Mouse (Mus musculus): Measurements from ENCODE around the gene Gm20431. TPM values are rescaled to one million over a fixed set of nuclear protein-coding genes. Genes with fewer than 3 reads are reported as not detected.

Gm20431 gene
- polyA plus RNA-seq, 1 experiment from 2014 or later: 6.1 TPM

DNA sequence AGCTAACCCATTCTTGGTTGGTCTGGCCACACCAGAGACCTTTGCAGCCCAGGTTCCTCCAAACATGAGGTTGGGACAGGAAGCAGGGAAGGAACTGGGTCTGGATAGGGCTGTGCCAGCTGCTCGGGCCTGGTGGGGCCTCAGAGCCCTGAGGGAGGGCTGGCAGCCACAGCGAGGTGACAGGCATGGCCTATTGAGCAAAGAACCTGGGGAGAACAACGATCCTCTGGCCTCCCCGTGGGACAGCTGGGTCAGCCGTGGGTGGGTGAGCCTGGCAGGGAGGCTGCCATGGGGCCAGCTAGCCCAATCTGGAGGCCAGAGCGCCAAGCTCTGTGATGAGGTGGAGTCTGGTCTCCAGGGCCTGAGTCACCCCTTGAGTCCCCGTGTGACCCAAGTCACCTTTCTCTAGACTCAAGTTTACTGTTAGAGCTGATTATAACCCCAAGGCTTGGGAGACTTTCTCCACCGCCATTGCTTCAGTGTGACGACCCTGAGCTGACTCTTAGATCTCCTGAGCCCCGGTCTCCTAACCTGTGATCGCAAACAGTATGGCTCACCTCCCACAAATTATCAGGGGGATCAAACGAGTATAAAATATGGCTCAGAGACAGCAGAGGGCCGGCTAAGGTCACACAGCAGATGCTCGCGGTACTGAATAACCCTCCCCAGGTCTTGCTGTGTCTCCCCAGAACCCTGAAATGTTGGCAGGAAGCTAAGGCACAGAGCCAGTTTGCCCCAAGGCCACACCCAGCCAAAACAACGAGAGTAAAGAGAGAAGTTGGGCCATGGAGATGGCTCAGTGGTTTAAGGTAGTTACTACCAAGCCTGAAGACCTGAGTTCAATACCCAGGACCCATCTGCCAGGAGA lies 25.3 kb upstream of the Gm20431 start:
- 66% methylated on average over 16 of the region's 16 CpGs for WGBS
- Histone ChIP-seq H3K4me1 (ENCODE audit: control insufficient read depth, insufficient read depth, low read length) (peaks cover 9% of the 10 kb centered on the region; the same call in 1 of the 2 replicates), H3K36me3 (ENCODE audit: control insufficient read depth, insufficient read depth, low read length) (no peaks in the 10 kb centered on the region), H3K9me3 (ENCODE audit: control insufficient read depth, low read length) (no peaks in the 10 kb centered on the region), H3K9ac (ENCODE audit: low read depth, low read length) (no peak overlapping the region), H3K27me3 (ENCODE audit: control insufficient read depth, insufficient read depth, low read length) (peaks cover 7% of the 10 kb centered on the region; the same call in 1 of the 2 replicates), H3K4me2 (replicated peaks; ENCODE audit: low read depth, low read length) (no peak overlapping the region), H3K4me3 (ENCODE audit: low read length) (no peak overlapping the region), H3K27ac (ENCODE audit: low read depth, low read length) (no peak overlapping the region)
- no peak for ATAC-seq (ENCODE audit: low FRiP score, low TSS enrichment)

- ATAC-seq (ENCODE audit: low FRiP score, low TSS enrichment): no peak
- H3K4me3 ChIP-seq (ENCODE audit: low read length): no peak overlapping the region
- H3K4me1 ChIP-seq (ENCODE audit: control insufficient read depth, insufficient read depth, low read length): peaks cover 9% of the 10 kb centered on the region; the same call in 1 of the 2 replicates
- H3K9me3 ChIP-seq (ENCODE audit: control insufficient read depth, low read length): no peaks in the 10 kb centered on the region
- no peak overlapping the region for H3K4me2 ChIP-seq (replicated peaks; ENCODE audit: low read depth, low read length)
- 83% methylated on average over 3 of the region's 3 CpGs for WGBS
- H3K9ac ChIP-seq (ENCODE audit: low read depth, low read length): no peak overlapping the region
- no peak overlapping the region for H3K27ac ChIP-seq (ENCODE audit: low read depth, low read length)
- peaks cover 7% of the 10 kb centered on the region; the same call in 1 of the 2 replicates for H3K27me3 ChIP-seq (ENCODE audit: control insufficient read depth, insufficient read depth, low read length)
- no peaks in the 10 kb centered on the region for H3K36me3 ChIP-seq (ENCODE audit: control insufficient read depth, insufficient read depth, low read length)
These were observed 24.6 kb upstream of the Gm20431 start for GRCm38 (mm10) chr2:167685865-167686264.

GRCm38 (mm10) chr2:167685137-167685536 lies 23.8 kb upstream of the Gm20431 start:
- Histone ChIP-seq H3K4me3 (ENCODE audit: low read length) (no peak overlapping the region), H3K27ac (ENCODE audit: low read depth, low read length) (no peak overlapping the region), H3K27me3 (ENCODE audit: control insufficient read depth, insufficient read depth, low read length) (peaks cover 4% of the 10 kb centered on the region; the same call in 1 of the 2 replicates), H3K36me3 (ENCODE audit: control insufficient read depth, insufficient read depth, low read length) (no peaks in the 10 kb centered on the region), H3K4me2 (replicated peaks; ENCODE audit: low read depth, low read length) (no peak overlapping the region), H3K9ac (ENCODE audit: low read depth, low read length) (no peak overlapping the region), H3K4me1 (ENCODE audit: control insufficient read depth, insufficient read depth, low read length) (peaks cover 6% of the 10 kb centered on the region; the same call in 1 of the 2 replicates), H3K9me3 (ENCODE audit: control insufficient read depth, low read length) (no peaks in the 10 kb centered on the region)
- WGBS: 10% methylated on average over 8 of the region's 8 CpGs
- no peak for ATAC-seq (ENCODE audit: low FRiP score, low TSS enrichment)

DNA sequence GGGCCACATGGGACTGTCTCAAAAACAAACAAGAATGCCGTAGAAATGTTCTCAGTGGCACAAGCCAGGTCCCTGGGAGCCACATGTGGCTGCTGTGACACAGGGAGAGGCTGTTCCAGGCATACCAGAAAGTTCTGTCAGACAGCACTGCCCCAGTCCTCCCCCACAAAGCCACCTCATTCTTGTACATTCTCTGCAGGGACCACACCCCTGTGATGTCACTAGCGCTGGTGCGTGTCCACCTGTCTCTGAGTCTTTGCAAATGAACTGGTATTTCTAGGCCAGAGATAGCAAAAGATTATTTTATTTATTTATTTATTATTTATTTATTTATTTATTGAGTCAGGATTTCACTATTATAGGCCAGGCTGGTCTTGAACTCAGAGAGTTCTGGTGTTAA lies 22.4 kb upstream of the Gm20431 start:
- no peak overlapping the region for H3K9ac ChIP-seq (ENCODE audit: low read depth, low read length)
- no peak overlapping the region for H3K4me3 ChIP-seq (ENCODE audit: low read length)
- no peak overlapping the region for H3K4me2 ChIP-seq (replicated peaks; ENCODE audit: low read depth, low read length)
- ATAC-seq (ENCODE audit: low FRiP score, low TSS enrichment): no peak
- H3K36me3 ChIP-seq (ENCODE audit: control insufficient read depth, insufficient read depth, low read length): no peaks in the 10 kb centered on the region
- no peaks in the 10 kb centered on the region for H3K27me3 ChIP-seq (ENCODE audit: control insufficient read depth, insufficient read depth, low read length)
- peaks cover 2% of the 10 kb centered on the region; the same call in 1 of the 2 replicates for H3K4me1 ChIP-seq (ENCODE audit: control insufficient read depth, insufficient read depth, low read length)
- H3K9me3 ChIP-seq (ENCODE audit: control insufficient read depth, low read length): no peaks in the 10 kb centered on the region
- no peak overlapping the region for H3K27ac ChIP-seq (ENCODE audit: low read depth, low read length)
- WGBS: 69% methylated on average over 3 of the region's 3 CpGs

DNA sequence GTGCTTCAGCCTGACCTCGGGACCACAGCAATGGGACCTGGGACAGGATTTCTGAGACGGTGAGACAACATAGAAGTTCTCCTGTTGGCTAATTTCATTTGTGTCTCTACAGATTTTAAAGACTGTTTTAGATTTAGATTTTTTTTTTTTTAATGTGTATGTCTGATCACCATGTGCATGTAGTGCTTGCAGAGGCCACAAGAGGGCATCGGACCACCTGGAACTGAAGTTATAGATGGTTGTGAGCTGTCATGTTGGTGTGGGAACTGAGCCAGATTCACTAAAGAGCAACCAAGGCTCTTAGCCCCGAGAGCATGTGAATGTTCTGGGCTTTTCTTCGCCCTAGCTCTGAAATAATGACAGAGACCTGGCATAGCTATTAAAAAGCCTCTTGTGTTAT lies 19.4 kb upstream of the Gm20431 start:
- no peak overlapping the region for H3K27ac ChIP-seq (ENCODE audit: low read depth, low read length)
- no peaks in the 10 kb centered on the region for H3K4me1 ChIP-seq (ENCODE audit: control insufficient read depth, insufficient read depth, low read length)
- no peak overlapping the region for H3K4me3 ChIP-seq (ENCODE audit: low read length)
- no peaks in the 10 kb centered on the region for H3K27me3 ChIP-seq (ENCODE audit: control insufficient read depth, insufficient read depth, low read length)
- H3K9me3 ChIP-seq (ENCODE audit: control insufficient read depth, low read length): no peaks in the 10 kb centered on the region
- 53% methylated on average over 5 of the region's 5 CpGs for WGBS
- H3K4me2 ChIP-seq (replicated peaks; ENCODE audit: low read depth, low read length): no peak overlapping the region
- no peaks in the 10 kb centered on the region for H3K36me3 ChIP-seq (ENCODE audit: control insufficient read depth, insufficient read depth, low read length)
- no peak for ATAC-seq (ENCODE audit: low FRiP score, low TSS enrichment)
- H3K9ac ChIP-seq (ENCODE audit: low read depth, low read length): no peak overlapping the region

DNA sequence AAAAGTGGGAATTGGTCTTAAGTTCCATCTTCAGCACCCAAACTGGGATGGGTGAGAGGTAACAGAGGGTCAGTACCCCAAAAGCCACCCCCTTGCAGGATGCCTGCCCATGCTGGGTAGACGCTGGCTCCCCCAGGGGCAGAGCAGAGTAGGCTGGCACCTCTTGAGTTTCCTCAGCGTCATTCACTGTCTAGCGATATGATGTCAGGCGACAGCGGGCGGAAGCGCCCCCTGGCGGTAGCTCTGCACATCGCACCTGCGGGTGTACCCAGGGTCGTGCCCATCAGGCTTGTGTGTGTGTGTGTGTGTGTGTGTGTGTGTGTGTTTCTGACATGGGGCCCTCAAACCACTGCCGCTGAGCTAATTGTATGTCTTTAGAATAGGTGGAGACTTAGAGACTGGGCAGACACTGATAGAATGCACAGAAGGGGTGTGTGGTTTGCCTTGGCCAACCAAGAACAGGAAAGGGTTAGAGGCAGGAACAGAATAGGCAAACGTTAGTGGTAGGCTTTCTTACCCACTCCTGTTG lies 18.7 kb upstream of the Gm20431 start:
- no peak overlapping the region for H3K9ac ChIP-seq (ENCODE audit: low read depth, low read length)
- no peak overlapping the region for H3K27ac ChIP-seq (ENCODE audit: low read depth, low read length)
- no peaks in the 10 kb centered on the region for H3K4me1 ChIP-seq (ENCODE audit: control insufficient read depth, insufficient read depth, low read length)
- ATAC-seq (ENCODE audit: low FRiP score, low TSS enrichment): peak; percentile 84
- no peak overlapping the region for H3K4me2 ChIP-seq (replicated peaks; ENCODE audit: low read depth, low read length)
- no peaks in the 10 kb centered on the region for H3K36me3 ChIP-seq (ENCODE audit: control insufficient read depth, insufficient read depth, low read length)
- no peaks in the 10 kb centered on the region for H3K9me3 ChIP-seq (ENCODE audit: control insufficient read depth, low read length)
- H3K4me3 ChIP-seq (ENCODE audit: low read length): no peak overlapping the region
- no peaks in the 10 kb centered on the region for H3K27me3 ChIP-seq (ENCODE audit: control insufficient read depth, insufficient read depth, low read length)
- 2% methylated on average over 13 of the region's 13 CpGs for WGBS

DNA sequence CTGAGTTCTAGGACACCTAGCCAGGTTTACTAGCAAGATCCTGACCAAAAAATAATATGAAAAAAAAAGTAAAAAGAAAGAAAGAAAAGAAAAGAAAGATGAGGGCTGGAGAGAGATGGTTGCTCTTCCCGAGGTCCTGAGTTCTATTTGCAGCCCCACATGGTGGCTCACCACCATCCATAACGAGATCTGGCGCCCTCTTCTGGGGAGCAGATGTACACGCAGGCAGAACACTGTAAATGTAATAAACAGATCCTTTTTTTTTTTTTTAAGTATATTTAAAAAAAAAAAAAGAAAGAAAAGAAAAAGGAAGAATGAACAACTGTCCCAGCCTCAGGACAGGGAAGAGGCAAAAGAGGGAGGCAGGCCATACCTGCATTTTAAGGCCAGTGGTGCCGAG lies 17.3 kb upstream of the Gm20431 start:
- H3K4me2 ChIP-seq (replicated peaks; ENCODE audit: low read depth, low read length): no peak overlapping the region
- no peaks in the 10 kb centered on the region for H3K4me1 ChIP-seq (ENCODE audit: control insufficient read depth, insufficient read depth, low read length)
- H3K36me3 ChIP-seq (ENCODE audit: control insufficient read depth, insufficient read depth, low read length): no peaks in the 10 kb centered on the region
- H3K27ac ChIP-seq (ENCODE audit: low read depth, low read length): no peak overlapping the region
- WGBS: 50% methylated on average over 5 of the region's 5 CpGs
- ATAC-seq (ENCODE audit: low FRiP score, low TSS enrichment): no peak
- no peak overlapping the region for H3K9ac ChIP-seq (ENCODE audit: low read depth, low read length)
- H3K9me3 ChIP-seq (ENCODE audit: control insufficient read depth, low read length): no peaks in the 10 kb centered on the region
- H3K27me3 ChIP-seq (ENCODE audit: control insufficient read depth, insufficient read depth, low read length): no peaks in the 10 kb centered on the region
- H3K4me3 ChIP-seq (ENCODE audit: low read length): no peak overlapping the region

- Histone ChIP-seq H3K36me3 (ENCODE audit: control insufficient read depth, insufficient read depth, low read length) (no peaks in the 10 kb centered on the region), H3K4me1 (ENCODE audit: control insufficient read depth, insufficient read depth, low read length) (0 out of 2 replicates have a peak, but pooled peaks cover 3% of the 10 kb centered on the region), H3K27ac (ENCODE audit: low read depth, low read length) (no peak overlapping the region), H3K9ac (ENCODE audit: low read depth, low read length) (no peak overlapping the region), H3K4me2 (replicated peaks; ENCODE audit: low read depth, low read length) (no peak overlapping the region), H3K9me3 (ENCODE audit: control insufficient read depth, low read length) (no peaks in the 10 kb centered on the region), H3K4me3 (ENCODE audit: low read length) (no peak overlapping the region), H3K27me3 (ENCODE audit: control insufficient read depth, insufficient read depth, low read length) (no peaks in the 10 kb centered on the region)
- ATAC-seq (ENCODE audit: low FRiP score, low TSS enrichment): no peak
- 40% methylated on average over 14 of the region's 14 CpGs for WGBS
These were observed 14.0 kb upstream of the Gm20431 start for GRCm38 (mm10) chr2:167675120-167675909.

Data from kidney, embryonic 14.5 days (tissue).